Mouse (Mus musculus): ENCODE measurements around the gene Dda1.

DNA sequence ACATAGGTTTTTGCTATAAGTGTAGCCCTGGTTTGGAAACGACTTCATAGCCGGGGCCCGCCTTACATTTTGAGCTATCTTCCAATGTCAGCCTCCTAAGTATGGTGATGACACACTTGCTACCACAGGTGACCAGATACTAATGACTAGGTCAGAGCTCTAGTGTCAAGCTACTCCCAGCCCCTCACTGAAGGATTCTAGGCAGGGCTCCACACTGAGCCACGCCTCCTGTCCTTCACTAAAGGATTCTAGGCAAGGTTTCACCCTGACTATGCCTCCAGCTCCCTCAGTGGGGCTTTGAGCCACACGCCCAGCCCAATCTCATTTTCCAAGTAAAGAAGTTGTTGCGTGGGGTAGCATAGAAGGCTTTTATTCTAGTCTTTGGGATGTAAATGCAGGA lies 8.3 kb upstream of the Dda1 start:
- TF ChIP-seq CTCF (IDR thresholded peaks at IDR 0.05; ENCODE audit: control insufficient read depth, insufficient read depth, low read length) (no peak), POLR2A (IDR thresholded peaks at IDR 0.05; ENCODE audit: borderline replicate concordance, control insufficient read depth, low read depth, low read length) (no peak)
